ENCODE assay signal across 19 mouse cellular contexts in genomic region chr1:126764201-126764600, GRCm38 (mm10).
A peak's percentile ranks its signal among the peaks of the same experiment; 100 is the strongest.
DNase-seq lines count a peak whose midpoint lies in the region; ATAC-seq lines count a peak whose summit lies in the region.
"Had no signal": no experiment of that assay in that cellular context is flagged by ENCODE, and none has a peak within 500 bp of the region (broad histone marks: within the 10 kb centered on the region; RNA-seq: fewer than 3 reads in every experiment).

No protein-coding gene starts in this region.

- no peaks in the 10 kb centered on the region for H3K36me3 ChIP-seq in midbrain, embryonic 16.5 days (ENCODE audit: control insufficient read depth, insufficient read depth, low read length)
- H3K36me3 ChIP-seq: embryonic facial prominence, embryonic 12.5 days; G1E; heart, embryonic 13.5 days; hindbrain, embryonic 13.5 days had no signal

- H3K9ac ChIP-seq in midbrain, embryonic 16.5 days (ENCODE audit: low read depth, low read length): no peak overlapping the region
- H3K9ac ChIP-seq: embryonic facial prominence, embryonic 12.5 days; heart, embryonic 13.5 days; hindbrain, embryonic 13.5 days had no signal

- H3K4me1 ChIP-seq in midbrain, embryonic 16.5 days (ENCODE audit: control insufficient read depth, insufficient read depth, low read length): peaks cover 8% of the 10 kb centered on the region

- H3K4me3 ChIP-seq in midbrain, embryonic 16.5 days (ENCODE audit: low read depth, low read length): no peak overlapping the region
- H3K4me3 ChIP-seq: embryonic facial prominence, embryonic 12.5 days; heart, embryonic 13.5 days; hindbrain, embryonic 13.5 days had no signal

- 71% methylated on average over 3 of the region's 3 CpGs for WGBS in midbrain, embryonic 16.5 days

- no peak overlapping the region for H3K4me2 ChIP-seq in midbrain, embryonic 16.5 days (ENCODE audit: low read length)
- H3K4me2 ChIP-seq: embryonic facial prominence, embryonic 12.5 days; heart, embryonic 13.5 days; hindbrain, embryonic 13.5 days had no signal

- H3K27me3 ChIP-seq in midbrain, embryonic 16.5 days (ENCODE audit: control insufficient read depth, insufficient read depth, low read depth, low read length): no peaks in the 10 kb centered on the region; the same call in none of the 2 replicates
- H3K27me3 ChIP-seq: embryonic facial prominence, embryonic 12.5 days; heart, embryonic 13.5 days had no signal

- peak; percentile 46 for ATAC-seq in CD4-positive, CD25-positive, alpha-beta regulatory T cell, adult 4 months
- peak; percentile 20 for ATAC-seq in activated CD4-positive, CD25-positive, alpha-beta regulatory T cell, adult 4 months
- ATAC-seq in midbrain, embryonic 16.5 days: no peak
- ATAC-seq: forebrain, embryonic 16.5 days; intestine, postnatal 0 days had no signal

- DNase-seq in heart, adult 11 months: peak; percentile 83
- DNase-seq in heart, postnatal 25 days (ENCODE audit: low spot score): no peak
- peak; percentile 23 to 51 for DNase-seq in adrenal gland, postnatal 36 days
- DNase-seq in embryo, embryonic 10 days (ENCODE audit: low spot score): no peak
- DNase-seq: cerebellum, adult 11 months; cerebellum, adult 8-10 months; cerebellum, postnatal 14 days; gastrocnemius, postnatal 25 days; heart, postnatal 4 days; kidney, adult 8-10 months had no signal

- H3K27ac ChIP-seq in midbrain, embryonic 16.5 days (ENCODE audit: low read length): no peak overlapping the region
- H3K27ac ChIP-seq: embryonic facial prominence, embryonic 12.5 days; heart, embryonic 13.5 days; hindbrain, embryonic 13.5 days had no signal

- no peaks in the 10 kb centered on the region for H3K9me3 ChIP-seq in midbrain, embryonic 16.5 days (replicated peaks; ENCODE audit: control insufficient read depth, low read length, poor library complexity, severe bottlenecking)
- H3K9me3 ChIP-seq: embryonic facial prominence, embryonic 12.5 days; heart, embryonic 13.5 days; hindbrain, embryonic 13.5 days had no signal

- intact Hi-C loops in heart, postnatal 25 days (cut with DNase I): no loop called here

Comparison
In these comparisons a context has a peak if more than half of its experiments do, and no peak if none do; other contexts are left out.
1. DNase-seq: peak in heart, adult 11 months (single experiment) and adrenal gland, postnatal 36 days (2 of 2); none in heart, postnatal 25 days (single experiment) and embryo, embryonic 10 days (single experiment).